Comparison of ENCODE assay signal across 8 mouse cellular contexts in genomic region chr9:123123571-123124412, GRCm38 (mm10). TPM values are rescaled to one million over a fixed set of nuclear protein-coding genes. Genes with fewer than 3 reads are reported as not detected.
DNase-seq lines count a peak whose midpoint lies in the region; ATAC-seq and TF ChIP-seq lines count a peak whose summit lies in the region.
"Had no signal": no experiment of that assay in that cellular context is flagged by ENCODE, and none has a peak within 500 bp of the region (broad histone marks: within the 10 kb centered on the region; RNA-seq: fewer than 3 reads in every experiment).

No protein-coding gene starts in this region.

- no peak for TF ChIP-seq POLR2A in limb, embryonic 14.5 days (IDR thresholded peaks at IDR 0.05; ENCODE audit: borderline replicate concordance, extremely low read depth, insufficient read depth, insufficient read length)

- peak; percentile 12 for DNase-seq in limb, embryonic 14.5 days (ENCODE audit: low spot score)
- DNase-seq in limb, embryonic 10.5 days (ENCODE audit: low spot score) = no peak
- peak; percentile 33 for DNase-seq in R1 (ENCODE audit: low read depth, low spot score)
- peak; percentile 26 for DNase-seq in yolk sac, embryonic 10.5 days (ENCODE audit: low spot score)
- no peak for DNase-seq in layer of hippocampus, adult 9-11 months

- no peaks in the 10 kb centered on the region for H3K4me1 ChIP-seq in limb, embryonic 14.5 days (ENCODE audit: control insufficient read depth, insufficient read depth, low read length)
- H3K4me1 ChIP-seq in limb, embryonic 10.5 days = no peaks in the 10 kb centered on the region
- peaks cover 28% of the 10 kb centered on the region for H3K4me1 ChIP-seq in liver, embryonic 15.5 days (replicated peaks)

- ATAC-seq in limb, embryonic 14.5 days (ENCODE audit: low FRiP score, low read depth) = no peak
- ATAC-seq in erythroid progenitor cell, adult 5-6 weeks (replicated peaks; ENCODE audit: low FRiP score, poor library complexity, severe bottlenecking) = peak; percentile 92
- peak; percentile 86 for ATAC-seq in liver, embryonic 15.5 days (ENCODE audit: insufficient read depth)

- H3K9ac ChIP-seq in limb, embryonic 14.5 days (ENCODE audit: low read depth, low read length, severe bottlenecking) = no peak overlapping the region
- H3K9ac ChIP-seq in liver, embryonic 15.5 days = no peak overlapping the region

- H3K27me3 ChIP-seq in limb, embryonic 14.5 days (ENCODE audit: control insufficient read depth, insufficient read depth, low read length) = no peaks in the 10 kb centered on the region
- H3K27me3 ChIP-seq in limb, embryonic 10.5 days (ENCODE audit: low read depth, poor library complexity, severe bottlenecking) = no peaks in the 10 kb centered on the region
- H3K27me3 ChIP-seq in liver, embryonic 15.5 days = no peaks in the 10 kb centered on the region
- H3K27me3 ChIP-seq: megakaryocyte, embryonic 14.5 days had no signal

- H3K27ac ChIP-seq in limb, embryonic 14.5 days (replicated peaks; ENCODE audit: low read depth, low read length) = no peak overlapping the region
- no peak overlapping the region for H3K27ac ChIP-seq in limb, embryonic 10.5 days
- H3K27ac ChIP-seq in liver, embryonic 15.5 days (replicated peaks) = peak overlapping the region; percentile 75

- H3K4me3 ChIP-seq in limb, embryonic 14.5 days (replicated peaks; ENCODE audit: low read length) = no peak overlapping the region
- H3K4me3 ChIP-seq in limb, embryonic 10.5 days = no peak overlapping the region
- no peak overlapping the region for H3K4me3 ChIP-seq in liver, embryonic 15.5 days (replicated peaks)
- H3K4me3 ChIP-seq: megakaryocyte, embryonic 14.5 days had no signal

- 91% methylated on average over 6 of the region's 6 CpGs for WGBS in limb, embryonic 14.5 days
- 94% methylated on average over 6 of the region's 6 CpGs for WGBS in limb, embryonic 10.5 days
- 62% methylated on average over 6 of the region's 6 CpGs for WGBS in liver, embryonic 15.5 days (ENCODE audit: insufficient replicate concordance)

- peaks cover 65% of the 10 kb centered on the region for H3K36me3 ChIP-seq in limb, embryonic 14.5 days (ENCODE audit: control insufficient read depth, insufficient read depth, low read length)
- peaks cover 94% of the 10 kb centered on the region for H3K36me3 ChIP-seq in limb, embryonic 10.5 days
- H3K36me3 ChIP-seq in liver, embryonic 15.5 days (replicated peaks) = peaks cover 72% of the 10 kb centered on the region

- H3K4me2 ChIP-seq in limb, embryonic 14.5 days (replicated peaks; ENCODE audit: low read depth, low read length, severe bottlenecking) = no peak overlapping the region
- H3K4me2 ChIP-seq in liver, embryonic 15.5 days = peak overlapping the region; percentile 32

- H3K9me3 ChIP-seq in limb, embryonic 14.5 days (ENCODE audit: control insufficient read depth, low read length) = no peaks in the 10 kb centered on the region
- H3K9me3 ChIP-seq in limb, embryonic 10.5 days (replicated peaks) = no peaks in the 10 kb centered on the region
- H3K9me3 ChIP-seq in liver, embryonic 15.5 days (replicated peaks) = no peaks in the 10 kb centered on the region
- H3K9me3 ChIP-seq: megakaryocyte, embryonic 14.5 days had no signal

RNA-seq across cellular contexts. Expression of gene Exosc7, which starts 10.8 kb away (rescaled TPM):
- 81.1 and 109 TPM in 2 replicates for polyA plus RNA-seq in limb, embryonic 14.5 days (2012; rRNA removed)
- 96.5 and 105 TPM in 2 replicates for polyA plus RNA-seq in limb, embryonic 14.5 days (2014; fragmentation: Nextera tagmentation; extraction: Ambion mirVana)
- 120 and 148 TPM in 2 replicates for polyA plus RNA-seq in limb, embryonic 10.5 days (2016; fragmentation: Nextera tagmentation; extraction: Ambion mirVana)
- 14.3 and 21.6 TPM in 2 replicates for total RNA-seq in erythroid progenitor cell, adult 5-6 weeks (2015; ENCODE audit: low replicate concordance)
- total RNA-seq in erythroid progenitor cell, adult 5-6 weeks (2017; ENCODE audit: low replicate concordance) = 6.6 and 26.4 TPM in 2 replicates
- 70.3 and 73.1 TPM in 2 replicates for polyA plus RNA-seq in liver, embryonic 15.5 days (2015; fragmentation: Nextera tagmentation; extraction: Ambion mirVana)

RNA-seq across cellular contexts. Expression of gene Zdhhc3, which starts 10.8 kb away (rescaled TPM):
- polyA plus RNA-seq in limb, embryonic 14.5 days (2012; rRNA removed) = 63.5 and 101 TPM in 2 replicates
- 58.1 and 61.5 TPM in 2 replicates for polyA plus RNA-seq in limb, embryonic 14.5 days (2014; fragmentation: Nextera tagmentation; extraction: Ambion mirVana)
- polyA plus RNA-seq in limb, embryonic 10.5 days (2016; fragmentation: Nextera tagmentation; extraction: Ambion mirVana) = 72.8 and 73.9 TPM in 2 replicates
- total RNA-seq in erythroid progenitor cell, adult 5-6 weeks (2015; ENCODE audit: low replicate concordance) = 20.5 and 26.3 TPM in 2 replicates
- total RNA-seq in erythroid progenitor cell, adult 5-6 weeks (2017; ENCODE audit: low replicate concordance) = 11.3 and 14.4 TPM in 2 replicates
- 30.7 and 31.7 TPM in 2 replicates for polyA plus RNA-seq in liver, embryonic 15.5 days (2015; fragmentation: Nextera tagmentation; extraction: Ambion mirVana)

RNA-seq across cellular contexts. Expression of gene Clec3b, which starts 27.0 kb away (rescaled TPM):
- 18.1 and 21.0 TPM in 2 replicates for polyA plus RNA-seq in limb, embryonic 14.5 days (2012; rRNA removed)
- polyA plus RNA-seq in limb, embryonic 14.5 days (2014; fragmentation: Nextera tagmentation; extraction: Ambion mirVana) = 1.1 and 1.6 TPM in 2 replicates
- polyA plus RNA-seq in limb, embryonic 10.5 days (2016; fragmentation: Nextera tagmentation; extraction: Ambion mirVana) = 0.20 TPM in 1 of 2 replicates, not detected in the other
- total RNA-seq in erythroid progenitor cell, adult 5-6 weeks (2015; ENCODE audit: low replicate concordance) = not detected in 2 replicates
- not detected in 2 replicates for total RNA-seq in erythroid progenitor cell, adult 5-6 weeks (2017; ENCODE audit: low replicate concordance)
- 0.12 TPM in 1 of 2 replicates, not detected in the other for polyA plus RNA-seq in liver, embryonic 15.5 days (2015; fragmentation: Nextera tagmentation; extraction: Ambion mirVana)

Comparison
In these comparisons a context has a peak if more than half of its experiments do, and no peak if none do; other contexts are left out.
1. DNase-seq: peak in limb, embryonic 14.5 days (single experiment), R1 (single experiment) and yolk sac, embryonic 10.5 days (single experiment); none in limb, embryonic 10.5 days (single experiment) and layer of hippocampus, adult 9-11 months (single experiment).